Mouse (Mus musculus): ENCODE measurements around the gene Ccno.

DNA sequence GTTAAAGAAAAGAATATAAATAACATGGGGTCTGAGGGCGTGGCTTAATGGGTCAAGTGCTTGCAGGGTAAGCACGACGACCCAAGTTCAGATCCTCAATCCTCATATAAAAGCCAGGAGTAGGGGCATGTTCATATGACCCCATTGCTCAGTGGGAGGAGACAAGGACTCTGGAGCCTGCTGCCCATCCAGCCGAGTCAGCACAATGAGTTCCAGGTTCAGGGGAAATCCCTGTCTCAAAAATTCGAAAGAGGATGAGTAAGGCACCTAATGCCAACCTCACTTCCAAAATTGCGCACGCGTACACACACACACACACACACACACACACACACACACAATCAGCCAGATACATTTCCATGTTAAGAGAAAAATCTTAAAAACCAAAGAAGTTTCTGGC is 34.9 kb downstream of the Ccno start:
- TF ChIP-seq GATA1 (IDR thresholded peaks at IDR 0.05; ENCODE audit: borderline replicate concordance, low read length), result no peak
- no peak for TF ChIP-seq FLI1 (IDR thresholded peaks at IDR 0.05; ENCODE audit: low read length)
